Mouse (Mus musculus) myocyte (in vitro differentiated cells): Measurements from ENCODE around the gene Ube2e1. TPM values are rescaled to one million over a fixed set of nuclear protein-coding genes. Genes with fewer than 3 reads are reported as not detected.

Experiments used
- H3K27me3 ChIP-seq: one replicate; pipeline ENCODE4 v1.6.1; 2011; ENCODE audit not compliant: control insufficient read depth, insufficient read depth, insufficient read length
- H3K36me3 ChIP-seq: one replicate; pipeline ENCODE4 v1.6.1; 2011; ENCODE audit not compliant: control insufficient read depth, insufficient read depth
- H3K4me2 ChIP-seq: one replicate; pipeline ENCODE4 v1.6.1; 2011; ENCODE audit warnings: low read depth, control low read depth
- H3K4me3 ChIP-seq: one replicate; pipeline ENCODE4 v1.5.1; 2011; ENCODE audit warnings: mild to moderate bottlenecking, control low read depth, moderate library complexity
- H3K79me2 ChIP-seq: one replicate; pipeline ENCODE4 v1.6.1; 2011; ENCODE audit not compliant: control insufficient read depth, insufficient read depth
- H3ac ChIP-seq: one replicate; pipeline ENCODE4 v1.6.1; 2011; ENCODE audit not compliant: control insufficient read depth, insufficient read length
- CEBPB ChIP-seq: IDR thresholded peaks from 2 replicates; pipeline ENCODE4 v1.6.1; 2011; ENCODE audit warnings: mild to moderate bottlenecking, moderate library complexity; ENCODE audit not compliant: poor library complexity, insufficient read depth, severe bottlenecking
- E2F4 ChIP-seq: IDR thresholded peaks from one replicate; pipeline ENCODE4 v1.6.1; 2011; ENCODE audit warnings: mild to moderate bottlenecking, control low read depth, moderate library complexity; ENCODE audit not compliant: insufficient read depth
- MAX ChIP-seq: IDR thresholded peaks from one replicate; pipeline ENCODE4 v1.6.1; 2011; ENCODE audit warnings: low read depth, mild to moderate bottlenecking, control low read depth
- MYOD1 ChIP-seq, 3 experiments: IDR thresholded peaks; one replicate each; pipeline ENCODE4 v1.6.1; 2011; ENCODE audit warnings: control low read depth in 2 of 3, low read depth in 2 of 3, mild to moderate bottlenecking in 2 of 3, moderate library complexity in 1 of 3; ENCODE audit not compliant: insufficient read length in 2 of 3, control insufficient read depth in 1 of 3
- MYOG ChIP-seq, 3 experiments: IDR thresholded peaks; one replicate each; pipeline ENCODE4 v1.6.1; 2011; ENCODE audit warnings: control low read depth in 2 of 3, low read depth in 2 of 3, mild to moderate bottlenecking in 2 of 3; ENCODE audit not compliant: insufficient read length in 2 of 3, control insufficient read depth in 1 of 3, insufficient read depth in 1 of 3
- POLR2A ChIP-seq: IDR thresholded peaks from one replicate; pipeline ENCODE4 v1.6.1; 2011; ENCODE audit warnings: low read depth, mild to moderate bottlenecking, control low read depth, moderate library complexity; ENCODE audit not compliant: insufficient read length
- POLR2AphosphoS2 ChIP-seq: IDR thresholded peaks from one replicate; pipeline ENCODE4 v1.6.1; 2011; ENCODE audit warnings: low read depth, control low read depth; ENCODE audit not compliant: insufficient read length
- REST ChIP-seq: IDR thresholded peaks from one replicate; pipeline ENCODE4 v1.6.1; 2011; ENCODE audit warnings: mild to moderate bottlenecking, control low read depth, moderate library complexity; ENCODE audit not compliant: insufficient read depth, insufficient read length
- SRF ChIP-seq: IDR thresholded peaks from one replicate; pipeline ENCODE4 v1.6.1; 2011; ENCODE audit warnings: low read depth; ENCODE audit not compliant: control insufficient read depth, insufficient read length
- TCF12 ChIP-seq: IDR thresholded peaks from one replicate; pipeline ENCODE4 v1.6.1; 2011; ENCODE audit warnings: mild to moderate bottlenecking, control low read depth; ENCODE audit not compliant: poor library complexity, insufficient read depth, severe bottlenecking
- TCF3 ChIP-seq: IDR thresholded peaks from one replicate; pipeline ENCODE4 v1.6.1; 2011; ENCODE audit warnings: low read depth, control low read depth; ENCODE audit not compliant: insufficient read length
- USF1 ChIP-seq: IDR thresholded peaks from one replicate; pipeline ENCODE4 v1.6.1; 2011; ENCODE audit warnings: low read depth, mild to moderate bottlenecking, control low read depth, moderate library complexity
- polyA plus RNA-seq: library from polyadenylated mRNA; unstranded; fragments of >200 nt; fragmentation: generic; extraction: Trizol; gene quantifications from one replicate; pipeline ENCODE4 v1.2.1, GENCODE M21; 2012; ENCODE audit warnings: missing spikeins

Gene Ube2e1
- polyA plus RNA-seq, 1 experiment = 34.4 TPM

- no peak for TF ChIP-seq SRF
- no peak for TF ChIP-seq CEBPB
- no peaks in the 10 kb centered on the region for H3K36me3 ChIP-seq
- no peak overlapping the region for H3K4me3 ChIP-seq
Measured at GRCm38 (mm10) chr14:18233981-18234960, 97.4 kb downstream of the Ube2e1 start.

GRCm38 (mm10) chr14:18233076-18233475 is 98.6 kb downstream of the Ube2e1 start:
- peaks cover 64% of the 10 kb centered on the region for H3K79me2 ChIP-seq
- no peak overlapping the region for H3K4me2 ChIP-seq
- H3K4me3 ChIP-seq = no peak overlapping the region

More at GRCm38 (mm10) chr14:18233981-18234960, 97.4 kb downstream of the Ube2e1 start:
- H3ac ChIP-seq = no peak overlapping the region
- H3K27me3 ChIP-seq = no peaks in the 10 kb centered on the region
- H3K4me2 ChIP-seq = peak overlapping the region; percentile 79
- H3K79me2 ChIP-seq = peaks cover 59% of the 10 kb centered on the region

More at GRCm38 (mm10) chr14:18233076-18233475, 98.6 kb downstream of the Ube2e1 start:
- H3K36me3 ChIP-seq = no peaks in the 10 kb centered on the region
- no peak for TF ChIP-seq TCF12
- no peak for TF ChIP-seq CEBPB
- no peak for TF ChIP-seq TCF3
- TF ChIP-seq REST = no peak
- TF ChIP-seq SRF = no peak
- TF ChIP-seq E2F4 = no peak
- no peak for TF ChIP-seq MAX
- no peak for TF ChIP-seq POLR2A
- TF ChIP-seq POLR2AphosphoS2 = no peak
- no peak for TF ChIP-seq USF1
- TF ChIP-seq MYOG (IDR thresholded peaks at IDR 0.05; ENCODE audit: control insufficient read depth in 1 of 3, insufficient read depth in 1 of 3, insufficient read length in 2 of 3, low read depth in 2 of 3) = no peak
- TF ChIP-seq MYOD1 (IDR thresholded peaks at IDR 0.05; ENCODE audit: control insufficient read depth in 1 of 3, insufficient read length in 2 of 3, low read depth in 2 of 3) = no peak
- no peak overlapping the region for H3ac ChIP-seq
- H3K27me3 ChIP-seq = no peaks in the 10 kb centered on the region

Other genes with a start within 250 kb of the Ube2e1 start
- gene Nr1d2, start 92.7 kb downstream of the Ube2e1 start, polyA plus RNA-seq = 7.8 TPM
- 10.3 TPM for gene Nkiras1, start 60.7 kb downstream of the Ube2e1 start, polyA plus RNA-seq
- gene Rpl15, start 60.5 kb downstream of the Ube2e1 start, polyA plus RNA-seq = 1,739 TPM